Mouse (Mus musculus): ENCODE measurements at regions not wholly inside any gene's neighbourhood (a gene's known extent, or its start where the extent isn't known, plus 50 kb on each side); places are given as distances from the start of the nearest gene placed in this dataset.

- no peak for ATAC-seq (replicated peaks in 1 of 2; ENCODE audit: insufficient read depth in 1 of 2, low FRiP score in 2 of 2, low TSS enrichment in 1 of 2, low read depth in 1 of 2, poor library complexity in 2 of 2, severe bottlenecking in 2 of 2)
These were observed 251.6 kb downstream of the Qdpr start for GRCm38 (mm10) chr5:45198408-45198807.

- ATAC-seq (replicated peaks in 1 of 2; ENCODE audit: insufficient read depth in 1 of 2, low FRiP score in 2 of 2, low TSS enrichment in 1 of 2, low read depth in 1 of 2, poor library complexity in 2 of 2, severe bottlenecking in 2 of 2) = no peak
These were observed 253.9 kb downstream of the Qdpr start for GRCm38 (mm10) chr5:45196159-45196558.

GRCm38 (mm10) chr5:45192287-45192686 lies 257.7 kb downstream of the Qdpr start:
- no peak for ATAC-seq (replicated peaks in 1 of 2; ENCODE audit: insufficient read depth in 1 of 2, low FRiP score in 2 of 2, low TSS enrichment in 1 of 2, low read depth in 1 of 2, poor library complexity in 2 of 2, severe bottlenecking in 2 of 2)

- ATAC-seq (replicated peaks in 1 of 2; ENCODE audit: insufficient read depth in 1 of 2, low FRiP score in 2 of 2, low TSS enrichment in 1 of 2, low read depth in 1 of 2, poor library complexity in 2 of 2, severe bottlenecking in 2 of 2) = no peak; a peak in 1 of 4 replicates
These were observed 276.8 kb downstream of the Qdpr start for GRCm38 (mm10) chr5:45173035-45173755.

- no peak for ATAC-seq (replicated peaks in 1 of 2; ENCODE audit: insufficient read depth in 1 of 2, low FRiP score in 2 of 2, low TSS enrichment in 1 of 2, low read depth in 1 of 2, poor library complexity in 2 of 2, severe bottlenecking in 2 of 2)
These were observed 290.8 kb downstream of the Qdpr start for GRCm38 (mm10) chr5:45159194-45159593.

- ATAC-seq (replicated peaks in 1 of 2; ENCODE audit: insufficient read depth in 1 of 2, low FRiP score in 2 of 2, low TSS enrichment in 1 of 2, low read depth in 1 of 2, poor library complexity in 2 of 2, severe bottlenecking in 2 of 2) = no peak
These were observed 295.1 kb downstream of the Qdpr start for GRCm38 (mm10) chr5:45154936-45155335.

- no peak for ATAC-seq (replicated peaks in 1 of 2; ENCODE audit: insufficient read depth in 1 of 2, low FRiP score in 2 of 2, low TSS enrichment in 1 of 2, low read depth in 1 of 2, poor library complexity in 2 of 2, severe bottlenecking in 2 of 2)
These were observed 305.9 kb downstream of the Qdpr start for GRCm38 (mm10) chr5:45144186-45144585.

- no peak for ATAC-seq (replicated peaks in 1 of 2; ENCODE audit: insufficient read depth in 1 of 2, low FRiP score in 2 of 2, low TSS enrichment in 1 of 2, low read depth in 1 of 2, poor library complexity in 2 of 2, severe bottlenecking in 2 of 2)
These were observed 312.6 kb downstream of the Qdpr start for GRCm38 (mm10) chr5:45137198-45137973.

- no peak for ATAC-seq (replicated peaks in 1 of 2; ENCODE audit: insufficient read depth in 1 of 2, low FRiP score in 2 of 2, low TSS enrichment in 1 of 2, low read depth in 1 of 2, poor library complexity in 2 of 2, severe bottlenecking in 2 of 2)
These were observed 313.3 kb downstream of the Qdpr start for GRCm38 (mm10) chr5:45136696-45137095.

- no peak for ATAC-seq (replicated peaks in 1 of 2; ENCODE audit: insufficient read depth in 1 of 2, low FRiP score in 2 of 2, low TSS enrichment in 1 of 2, low read depth in 1 of 2, poor library complexity in 2 of 2, severe bottlenecking in 2 of 2)
These were observed 322.1 kb downstream of the Qdpr start for GRCm38 (mm10) chr5:45127971-45128370.

GRCm38 (mm10) chr5:45121751-45122280 lies 322.3 kb upstream of the Ldb2 start:
- ATAC-seq (replicated peaks in 1 of 2; ENCODE audit: insufficient read depth in 1 of 2, low FRiP score in 2 of 2, low TSS enrichment in 1 of 2, low read depth in 1 of 2, poor library complexity in 2 of 2, severe bottlenecking in 2 of 2) = no peak

- ATAC-seq (replicated peaks in 1 of 2; ENCODE audit: insufficient read depth in 1 of 2, low FRiP score in 2 of 2, low TSS enrichment in 1 of 2, low read depth in 1 of 2, poor library complexity in 2 of 2, severe bottlenecking in 2 of 2) = no peak
These were observed 320.3 kb upstream of the Ldb2 start for GRCm38 (mm10) chr5:45119757-45120156.

- no peak for ATAC-seq (replicated peaks in 1 of 2; ENCODE audit: insufficient read depth in 1 of 2, low FRiP score in 2 of 2, low TSS enrichment in 1 of 2, low read depth in 1 of 2, poor library complexity in 2 of 2, severe bottlenecking in 2 of 2)
These were observed 311.8 kb upstream of the Ldb2 start for GRCm38 (mm10) chr5:45111246-45111645.

- ATAC-seq (replicated peaks in 1 of 2; ENCODE audit: insufficient read depth in 1 of 2, low FRiP score in 2 of 2, low TSS enrichment in 1 of 2, low read depth in 1 of 2, poor library complexity in 2 of 2, severe bottlenecking in 2 of 2) = no peak
These were observed 311.3 kb upstream of the Ldb2 start for GRCm38 (mm10) chr5:45110797-45111196.

GRCm38 (mm10) chr5:45105236-45105816 lies 305.8 kb upstream of the Ldb2 start:
- no peak for ATAC-seq (replicated peaks in 1 of 2; ENCODE audit: insufficient read depth in 1 of 2, low FRiP score in 2 of 2, low TSS enrichment in 1 of 2, low read depth in 1 of 2, poor library complexity in 2 of 2, severe bottlenecking in 2 of 2)

GRCm38 (mm10) chr5:45103763-45104428 lies 304.4 kb upstream of the Ldb2 start:
- ATAC-seq (replicated peaks in 1 of 2; ENCODE audit: insufficient read depth in 1 of 2, low FRiP score in 2 of 2, low TSS enrichment in 1 of 2, low read depth in 1 of 2, poor library complexity in 2 of 2, severe bottlenecking in 2 of 2) = no peak

GRCm38 (mm10) chr5:45102661-45103060 lies 303.2 kb upstream of the Ldb2 start:
- ATAC-seq (replicated peaks in 1 of 2; ENCODE audit: insufficient read depth in 1 of 2, low FRiP score in 2 of 2, low TSS enrichment in 1 of 2, low read depth in 1 of 2, poor library complexity in 2 of 2, severe bottlenecking in 2 of 2) = no peak

GRCm38 (mm10) chr5:45101777-45102176 lies 302.3 kb upstream of the Ldb2 start:
- no peak for ATAC-seq (replicated peaks in 1 of 2; ENCODE audit: insufficient read depth in 1 of 2, low FRiP score in 2 of 2, low TSS enrichment in 1 of 2, low read depth in 1 of 2, poor library complexity in 2 of 2, severe bottlenecking in 2 of 2)
